Mouse (Mus musculus) ovary, postnatal 10 days (tissue): ENCODE results near the gene Pdss2.

Source experiments
- DNase-seq: peaks from one replicate; pipeline ENCODE4 v3.0.0; 2022; ENCODE audit warnings: low spot score

Gene Pdss2

GRCm38 (mm10) chr10:43485751-43486268 lies 264.5 kb downstream of the Pdss2 start:
- DNase-seq, result no peak

DNA sequence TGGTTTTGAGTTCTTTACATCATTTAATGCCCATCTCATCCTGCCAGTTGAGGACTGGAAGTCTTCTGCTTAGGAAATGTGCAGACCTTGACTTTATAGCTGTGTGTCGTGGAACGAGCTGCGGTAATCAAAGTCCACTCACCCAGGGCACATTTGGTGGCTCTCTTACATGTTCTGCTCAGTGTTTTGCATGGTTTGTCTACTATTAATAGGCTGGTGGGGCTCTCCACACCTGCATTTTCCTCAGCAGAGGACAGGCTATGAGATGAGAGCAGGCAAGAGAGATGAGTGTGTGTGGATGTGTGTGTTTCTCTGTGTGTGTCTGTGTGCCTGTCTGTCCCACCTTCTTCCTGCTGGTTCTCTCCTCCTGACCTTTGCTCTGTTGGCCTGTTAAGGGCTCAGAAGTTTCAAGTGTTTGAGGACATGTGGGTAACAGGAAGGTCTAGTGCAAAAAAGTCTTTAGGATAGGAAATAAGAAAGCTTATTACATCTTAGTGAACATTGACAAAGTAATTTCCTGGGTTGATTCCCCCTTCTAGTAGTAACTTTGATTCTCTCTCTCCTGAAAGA lies 266.2 kb downstream of the Pdss2 start:
- no peak for DNase-seq

GRCm38 (mm10) chr10:43488258-43488657 lies 267.0 kb downstream of the Pdss2 start:
- no peak for DNase-seq

DNA sequence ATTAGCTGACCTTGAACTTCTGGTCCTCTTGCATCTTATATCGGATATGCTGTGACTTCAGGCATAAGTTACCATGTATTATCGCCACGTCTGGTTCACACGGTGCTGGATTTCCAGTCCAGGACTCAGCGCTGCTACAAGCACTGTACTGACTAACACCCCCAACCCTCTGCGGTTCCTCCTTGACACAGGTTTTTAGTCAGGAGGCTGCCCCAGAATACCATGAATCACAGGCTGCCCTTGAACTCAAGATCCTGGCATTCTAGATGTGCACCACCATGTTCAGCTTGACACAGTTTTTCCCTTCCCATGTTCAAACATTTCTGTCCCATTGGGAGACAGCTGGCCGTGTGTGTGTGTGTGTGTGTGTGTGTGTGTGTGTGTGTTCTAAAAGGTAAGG lies 267.9 kb downstream of the Pdss2 start:
- DNase-seq, result no peak

GRCm38 (mm10) chr10:43489550-43489949 lies 268.3 kb downstream of the Pdss2 start:
- no peak for DNase-seq

DNA sequence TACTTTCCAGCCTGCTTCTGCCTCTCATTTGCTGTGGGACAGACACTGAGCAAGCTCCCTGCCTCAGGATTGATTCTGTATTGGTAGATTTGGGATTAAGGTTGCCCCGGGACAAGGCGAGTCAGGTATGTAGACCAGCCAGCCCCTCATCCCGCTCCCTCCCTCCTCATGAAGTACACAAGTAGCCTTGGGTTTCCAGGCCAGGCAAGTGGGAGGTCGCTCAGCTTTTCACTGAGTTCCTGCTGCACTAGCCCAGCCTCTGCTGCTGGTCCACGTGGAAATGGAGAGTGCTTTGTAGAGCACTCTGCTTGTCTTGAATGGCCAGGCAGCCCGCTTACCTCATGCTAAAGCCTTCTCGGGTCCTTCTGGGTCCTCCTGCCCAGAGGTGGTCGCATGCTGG lies 268.7 kb downstream of the Pdss2 start:
- no peak for DNase-seq

DNA sequence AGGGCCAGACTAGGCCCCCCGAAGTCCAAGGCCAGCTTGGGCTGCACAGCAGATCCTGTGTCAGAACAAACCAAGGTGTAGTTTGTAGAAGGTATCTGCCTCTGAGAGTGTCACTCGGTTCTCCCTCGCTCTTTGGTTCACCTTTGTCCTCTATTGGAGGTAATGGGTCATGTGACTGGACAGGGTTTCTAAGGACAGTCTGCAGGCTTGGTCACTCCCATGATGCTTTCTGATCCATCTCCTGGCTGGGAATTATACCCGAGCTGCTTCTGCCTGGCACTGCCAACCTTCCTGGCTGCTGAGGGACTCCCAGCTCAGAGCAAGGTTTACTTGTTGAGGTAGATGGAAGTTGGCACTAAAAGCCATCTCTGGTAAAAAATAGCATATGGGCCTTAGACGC lies 269.6 kb downstream of the Pdss2 start:
- no peak for DNase-seq

DNA sequence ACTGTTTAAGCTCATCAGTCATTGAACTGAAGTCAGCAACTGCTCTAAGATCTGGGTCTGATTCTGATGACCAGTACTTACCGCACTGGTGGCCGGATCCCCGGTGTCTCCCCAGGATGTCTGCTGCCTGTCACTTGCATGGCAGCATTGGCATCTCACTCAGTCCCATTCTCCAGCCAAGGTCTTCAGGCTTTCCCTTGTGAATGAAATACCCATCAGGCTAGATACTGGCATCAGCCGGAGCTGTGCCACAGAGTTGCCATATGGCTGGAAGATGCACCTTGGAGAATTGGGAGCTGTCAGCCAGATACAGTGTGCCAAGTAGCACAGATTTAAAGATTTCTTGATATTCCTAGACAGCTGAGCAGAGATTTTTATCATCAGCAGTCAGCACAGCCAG lies 281.3 kb downstream of the Pdss2 start:
- DNase-seq, result no peak

DNA sequence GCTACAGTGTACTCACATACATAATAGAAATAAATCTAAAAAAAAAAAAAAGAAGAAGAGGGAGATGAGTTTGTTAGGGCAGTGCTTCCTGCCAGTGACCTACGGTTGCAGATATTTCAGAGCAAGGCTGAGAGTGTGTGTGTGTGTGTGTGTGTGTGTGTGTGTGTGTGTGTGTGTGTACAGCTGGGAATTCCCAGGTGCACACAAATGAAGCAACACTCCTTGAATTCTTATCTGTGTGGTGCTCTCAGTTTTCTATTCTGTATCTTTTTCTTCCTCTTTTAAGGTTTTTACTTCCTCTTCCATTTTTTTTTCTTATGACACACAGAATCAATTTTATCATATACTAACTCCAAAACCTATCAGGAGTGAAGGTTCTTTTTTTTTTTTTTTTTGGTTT lies 283.0 kb downstream of the Pdss2 start:
- no peak for DNase-seq

GRCm38 (mm10) chr10:43507051-43507450 lies 285.8 kb downstream of the Pdss2 start:
- DNase-seq, result no peak

DNA sequence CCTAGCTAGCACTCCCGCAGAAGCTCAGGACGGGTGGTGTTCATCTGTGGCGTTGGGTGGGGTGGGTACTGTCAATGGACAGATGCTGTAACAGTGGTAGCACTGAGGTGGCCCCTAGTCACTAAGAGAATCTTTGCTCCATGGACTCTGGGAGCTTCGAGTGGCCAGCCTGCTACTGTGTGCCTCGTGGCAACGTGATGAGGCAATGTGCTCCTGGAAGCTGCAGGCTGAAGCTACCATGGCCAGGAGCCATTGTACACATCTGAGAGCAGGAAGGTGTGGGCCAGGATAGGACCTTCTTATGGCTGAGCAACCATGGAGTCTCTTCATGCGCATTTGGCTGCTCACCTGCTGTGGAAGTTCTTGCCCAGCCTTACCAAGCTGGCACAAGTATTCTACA lies 287.9 kb downstream of the Pdss2 start:
- DNase-seq, result no peak

DNA sequence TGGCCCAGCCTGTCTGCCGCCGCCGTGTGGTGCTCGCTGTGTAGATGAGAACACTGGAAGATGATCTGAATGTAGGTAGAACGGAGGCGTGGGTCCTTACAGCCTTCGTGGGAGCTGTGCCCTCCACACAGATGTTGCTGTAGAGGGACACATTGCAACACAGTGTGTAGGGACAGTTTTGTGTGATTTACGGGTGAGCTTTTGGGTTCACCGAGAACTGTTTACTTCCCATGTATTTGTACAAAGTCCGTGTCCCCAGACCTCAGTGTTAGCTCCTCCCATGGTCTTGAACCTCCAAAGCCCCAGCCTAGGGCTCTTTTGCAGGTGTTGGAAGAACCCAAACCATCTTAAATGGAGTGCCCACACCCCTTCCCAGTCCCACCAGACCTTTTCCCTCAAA lies 291.7 kb downstream of the Pdss2 start:
- DNase-seq, result no peak
